Mouse (Mus musculus) frontal cortex, postnatal 25 days (tissue): ENCODE data around the gene Atxn2.

Source experiments
- DNase-seq, 2 experiments: peaks; one replicate each; pipeline ENCODE4 v3.0.0; 2022; ENCODE audit warnings: low spot score in 2 of 2

The Atxn2 gene

GRCm38 (mm10) chr5:121816611-121817010 is 105.5 kb downstream of the Atxn2 start:
- no peak for DNase-seq

GRCm38 (mm10) chr5:121817551-121817950 is 106.4 kb downstream of the Atxn2 start:
- no peak for DNase-seq

GRCm38 (mm10) chr5:121818401-121818800 is 107.3 kb downstream of the Atxn2 start:
- DNase-seq = no peak

- no peak for DNase-seq
Observed at GRCm38 (mm10) chr5:121818862-121819261, 107.7 kb downstream of the Atxn2 start.

- no peak for DNase-seq
Observed at GRCm38 (mm10) chr5:121819559-121819958, 108.4 kb downstream of the Atxn2 start.

- no peak for DNase-seq
Observed at GRCm38 (mm10) chr5:121820161-121820560, 109.0 kb downstream of the Atxn2 start.

- no peak for DNase-seq
Observed at GRCm38 (mm10) chr5:121820657-121821056, 109.5 kb downstream of the Atxn2 start.

GRCm38 (mm10) chr5:121821116-121821515 is 110.0 kb downstream of the Atxn2 start:
- no peak for DNase-seq

- no peak for DNase-seq
Observed at GRCm38 (mm10) chr5:121821552-121821951, 110.4 kb downstream of the Atxn2 start.

GRCm38 (mm10) chr5:121822786-121823505 is 111.8 kb downstream of the Atxn2 start:
- no peak for DNase-seq

GRCm38 (mm10) chr5:121823668-121824067 is 112.5 kb downstream of the Atxn2 start:
- DNase-seq = no peak

- DNase-seq = no peak
Observed at GRCm38 (mm10) chr5:121824121-121824520, 113.0 kb downstream of the Atxn2 start.

- DNase-seq = no peak
Observed at GRCm38 (mm10) chr5:121825606-121826005, 114.5 kb downstream of the Atxn2 start.

- DNase-seq = no peak
Observed at GRCm38 (mm10) chr5:121827876-121828275, 116.7 kb downstream of the Atxn2 start.

GRCm38 (mm10) chr5:121828491-121829432 is 117.6 kb downstream of the Atxn2 start:
- DNase-seq = no peak

- no peak for DNase-seq
Observed at GRCm38 (mm10) chr5:121831002-121831601, 120.0 kb downstream of the Atxn2 start.

- no peak for DNase-seq
Observed at GRCm38 (mm10) chr5:121832376-121833155, 121.4 kb downstream of the Atxn2 start.

- DNase-seq = no peak
Observed at GRCm38 (mm10) chr5:121833159-121833558, 122.0 kb downstream of the Atxn2 start.

GRCm38 (mm10) chr5:121833572-121834240 is 122.6 kb downstream of the Atxn2 start:
- DNase-seq = no peak

GRCm38 (mm10) chr5:121834241-121834606 is 123.1 kb downstream of the Atxn2 start:
- no peak for DNase-seq
